Mouse (Mus musculus) lung, postnatal 0 days (tissue): ENCODE measurements around the gene Card19. TPM values are rescaled to one million over a fixed set of nuclear protein-coding genes. Genes with fewer than 3 reads are reported as not detected.
A peak's percentile ranks its signal among the peaks of the same experiment; 100 is the strongest.

Experiments
- ATAC-seq: fragments of 200-750 bp; cut with Nextera tagmentation; 2 replicates; pipeline ENCODE4 v1.8.0; 2017; ENCODE audit warnings: moderate library complexity
- DNase-seq: peaks from one replicate; pipeline ENCODE4 v3.0.0-alpha.2; 2016; ENCODE audit warnings: low spot score
- H3K27ac ChIP-seq: fragments of 300-500 bp; sonication (generic); 2 replicates; pipeline ENCODE4 v1.5.1; 2014; ENCODE audit warnings: antibody characterized with exemption, mild to moderate bottlenecking, low read length, mixed read lengths
- H3K27me3 ChIP-seq: fragments of 300-500 bp; sonication (generic); replicated peaks from 2 replicates; pipeline ENCODE4 v1.6.1; 2014; ENCODE audit warnings: low read length, mixed read lengths; ENCODE audit not compliant: insufficient read depth
- H3K36me3 ChIP-seq: fragments of 300-500 bp; sonication (generic); 2 replicates; pipeline ENCODE4 v1.6.1; 2014; ENCODE audit warnings: low read length, mixed read lengths; ENCODE audit not compliant: insufficient read depth
- H3K4me1 ChIP-seq: fragments of 300-500 bp; sonication (generic); 2 replicates; pipeline ENCODE4 v1.6.1; 2014; ENCODE audit warnings: antibody characterized with exemption, low read depth, low read length, mixed read lengths; ENCODE audit not compliant: insufficient read depth
- H3K4me2 ChIP-seq: fragments of 300-500 bp; sonication (generic); replicated peaks from 2 replicates; pipeline ENCODE4 v1.6.1; 2014; ENCODE audit warnings: low read depth, mild to moderate bottlenecking, low read length, moderate library complexity, mixed read lengths
- H3K4me3 ChIP-seq: fragments of 300-500 bp; sonication (generic); 2 replicates; pipeline ENCODE4 v1.5.1; 2014; ENCODE audit warnings: low read depth, low read length
- H3K9ac ChIP-seq: fragments of 300-500 bp; sonication (generic); replicated peaks from 2 replicates; pipeline ENCODE4 v1.6.1; 2014; ENCODE audit warnings: low read depth, mild to moderate bottlenecking
- H3K9me3 ChIP-seq: fragments of 300-500 bp; sonication (generic); 2 replicates; pipeline ENCODE4 v1.6.1; 2016; ENCODE audit warnings: low read length, mixed read lengths
- CTCF ChIP-seq: IDR thresholded peaks from 2 replicates; pipeline ENCODE4 v1.5.1; 2016; ENCODE audit warnings: antibody characterized with exemption, mild to moderate bottlenecking
- EP300 ChIP-seq: IDR thresholded peaks from 2 replicates; pipeline ENCODE4 v1.6.1; 2016; ENCODE audit warnings: antibody characterized with exemption, mild to moderate bottlenecking, control low read depth
- WGBS: fragments of 180-500 bp; shearing (Covaris S2); extraction: QIAGEN DNeasy Blood & Tissue Kit; methylation state at CpG from one replicate; pipeline ENCODE4 v1.1.7; 2014; 5-methylcytosine and 5-hydroxymethylcytosine counted together
- polyA plus RNA-seq: library from polyadenylated mRNA; unstranded; fragments of >200 nt; fragmentation: Nextera tagmentation; extraction: Ambion mirVana; gene quantifications from 2 replicates; pipeline ENCODE4 v1.2.1, GENCODE M21; 2015

Card19 gene
- polyA plus RNA-seq, 1 experiment from 2014 or later: 112 TPM

DNA sequence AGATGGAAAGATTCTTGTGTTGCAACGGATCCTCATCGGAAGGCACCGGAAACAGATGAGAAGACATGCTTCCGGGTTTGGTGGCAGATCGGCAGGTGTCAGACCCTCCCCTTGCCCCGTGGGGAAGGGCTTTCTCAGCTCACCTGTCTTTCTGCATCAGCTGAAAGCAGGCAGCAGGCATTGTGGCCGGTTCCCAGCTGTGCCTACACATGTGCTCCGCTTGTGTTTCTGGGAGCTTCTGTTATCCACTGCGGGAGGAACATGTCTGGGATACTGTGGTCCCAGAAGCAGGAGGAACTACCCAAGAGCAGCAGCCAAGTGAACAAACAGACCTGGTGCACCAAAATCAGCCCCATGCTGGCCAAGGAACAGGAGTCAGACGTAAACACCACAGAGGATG, 40.3 kb downstream of the Card19 start:
- no peak for ATAC-seq
- H3K9ac ChIP-seq: no peak overlapping the region

DNA sequence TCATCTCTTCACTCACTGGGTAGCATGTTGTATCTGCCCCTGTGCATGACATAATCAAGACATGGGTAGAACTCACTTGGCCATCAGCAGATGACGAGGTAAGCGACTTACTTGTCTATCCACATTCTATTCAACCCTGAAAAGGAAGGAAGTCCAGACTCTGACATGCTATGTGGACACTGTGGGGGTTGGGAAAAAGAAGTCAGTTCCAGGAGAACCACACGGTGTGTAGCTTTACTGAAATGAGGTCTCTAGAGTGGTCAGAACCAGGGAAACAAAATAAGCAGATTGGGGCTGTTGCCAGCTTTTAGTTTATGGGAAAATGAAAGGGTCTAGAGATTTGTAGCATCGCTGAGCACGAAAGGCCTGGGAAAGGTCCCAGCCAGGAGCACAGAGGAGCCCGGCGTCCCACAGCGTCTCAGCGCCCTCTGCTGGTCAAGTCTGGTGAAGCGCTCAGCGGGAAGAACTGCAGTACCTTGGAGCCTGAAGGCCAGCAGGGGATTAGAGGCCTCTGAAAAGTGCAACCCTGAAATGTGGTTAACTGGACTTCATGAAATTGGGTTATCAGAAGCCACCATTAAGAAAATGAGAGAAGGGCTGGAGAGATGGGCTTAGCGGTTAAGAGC, 42.8 kb downstream of the Card19 start:
- no peak for TF ChIP-seq EP300
- TF ChIP-seq CTCF: peak; percentile 95
- no peaks in the 10 kb centered on the region for H3K27me3 ChIP-seq
- no peak overlapping the region for H3K27ac ChIP-seq
- no peak overlapping the region for H3K4me2 ChIP-seq
- H3K4me3 ChIP-seq: no peak overlapping the region
- no peak overlapping the region for H3K9ac ChIP-seq
- no peaks in the 10 kb centered on the region for H3K36me3 ChIP-seq
- DNase-seq (peak; percentile 85), ATAC-seq (peak; percentile 85)
- WGBS: under 1% methylated on average over 12 of the region's 12 CpGs
- H3K9me3 ChIP-seq: no peaks in the 10 kb centered on the region
- H3K4me1 ChIP-seq: no peaks in the 10 kb centered on the region

More for the DNA sequence above, 40.3 kb downstream of the Card19 start:
- Histone ChIP-seq H3K27me3 (no peaks in the 10 kb centered on the region), H3K4me1 (no peaks in the 10 kb centered on the region), H3K9me3 (no peaks in the 10 kb centered on the region), H3K4me2 (no peak overlapping the region), H3K36me3 (no peaks in the 10 kb centered on the region), H3K27ac (no peak overlapping the region), H3K4me3 (no peak overlapping the region)
- no peak for DNase-seq
- 74% methylated on average over 10 of the region's 10 CpGs for WGBS
- no peak for TF ChIP-seq CTCF
- TF ChIP-seq EP300: no peak

DNA sequence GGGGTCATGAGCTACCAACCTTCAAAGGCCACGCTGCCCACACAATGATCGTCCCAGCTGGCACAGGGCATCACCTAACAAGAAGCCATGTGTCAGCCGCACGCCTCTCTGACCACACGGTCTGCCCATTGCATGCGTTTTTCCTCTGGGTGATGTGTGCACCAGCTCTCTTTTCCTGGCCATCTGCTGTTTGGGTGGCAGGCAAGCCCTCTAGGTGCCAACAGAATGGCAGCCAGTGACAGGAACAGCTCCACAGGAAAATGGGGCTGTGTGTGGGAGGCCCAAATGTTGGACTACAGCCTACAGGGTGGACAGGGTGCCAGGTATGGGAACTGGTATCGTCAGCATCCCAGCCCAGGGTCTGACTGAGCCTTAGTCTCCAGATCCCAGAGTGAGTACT, 43.5 kb downstream of the Card19 start:
- Histone ChIP-seq H3K9ac (no peak overlapping the region), H3K27me3 (no peaks in the 10 kb centered on the region), H3K36me3 (no peaks in the 10 kb centered on the region), H3K9me3 (no peaks in the 10 kb centered on the region), H3K4me3 (no peak overlapping the region), H3K4me2 (no peak overlapping the region), H3K27ac (no peak overlapping the region), H3K4me1 (no peaks in the 10 kb centered on the region)
- ATAC-seq (no peak), DNase-seq (no peak)
- TF ChIP-seq EP300 (no peak), CTCF (no peak)
- 93% methylated on average over 7 of the region's 7 CpGs for WGBS

DNA sequence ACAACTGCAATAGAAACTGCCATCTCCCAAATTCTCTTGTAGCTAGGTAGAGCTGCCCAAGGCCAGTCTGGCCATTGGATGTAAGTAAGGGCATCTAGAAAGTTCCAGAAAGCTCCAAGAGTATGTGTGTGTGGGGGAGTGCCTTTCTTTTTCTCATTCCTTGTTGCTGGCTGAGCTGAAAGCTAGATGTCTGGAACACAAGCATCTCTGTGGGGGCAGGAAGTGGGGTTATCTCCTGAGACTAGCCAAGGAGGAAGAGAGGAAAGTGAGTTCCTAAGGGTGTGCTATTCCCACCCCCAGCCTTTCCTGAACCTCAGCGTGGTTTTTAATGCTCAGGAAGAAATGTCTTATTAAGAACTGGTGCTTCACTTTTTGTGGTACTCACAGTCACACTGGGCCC, 44.1 kb downstream of the Card19 start:
- Histone ChIP-seq H3K4me2 (no peak overlapping the region), H3K9ac (no peak overlapping the region), H3K9me3 (no peaks in the 10 kb centered on the region), H3K36me3 (no peaks in the 10 kb centered on the region), H3K4me3 (no peak overlapping the region), H3K27me3 (no peaks in the 10 kb centered on the region), H3K4me1 (no peaks in the 10 kb centered on the region), H3K27ac (no peak overlapping the region)
- no peak for DNase-seq
- no peak for ATAC-seq
- no peak for TF ChIP-seq CTCF
- no peak for TF ChIP-seq EP300
- 48% methylated on average over 1 of the region's 1 CpGs for WGBS

DNA sequence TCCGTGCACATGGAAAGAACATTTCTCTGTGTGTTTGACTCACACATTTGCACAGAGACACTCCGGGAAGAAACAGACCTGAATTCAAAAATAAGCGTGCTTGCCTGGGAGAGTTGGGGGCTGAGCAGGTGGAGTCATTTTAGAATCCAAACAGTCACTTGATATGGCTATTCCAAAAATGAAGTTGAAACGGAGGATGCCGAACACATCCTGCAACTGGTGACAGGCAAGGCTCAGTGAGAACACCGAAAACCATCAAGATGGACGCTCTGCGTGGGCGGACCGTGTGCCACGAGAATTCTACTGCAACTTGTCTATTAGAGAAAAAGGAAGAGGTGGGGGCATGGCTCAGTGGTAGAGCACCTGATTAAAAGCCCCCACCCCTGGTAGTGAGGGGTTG, 45.2 kb downstream of the Card19 start:
- no peak for ATAC-seq
- Histone ChIP-seq H3K27ac (no peak overlapping the region), H3K4me3 (no peak overlapping the region)

GRCm38 (mm10) chr13:49169448-49170207, 46.2 kb downstream of the Card19 start:
- Histone ChIP-seq H3K9me3 (no peaks in the 10 kb centered on the region), H3K4me1 (no peaks in the 10 kb centered on the region), H3K4me3 (no peak overlapping the region), H3K36me3 (no peaks in the 10 kb centered on the region), H3K4me2 (no peak overlapping the region), H3K9ac (no peak overlapping the region), H3K27me3 (no peaks in the 10 kb centered on the region), H3K27ac (no peak overlapping the region)
- WGBS: 13% methylated on average over 17 of the region's 17 CpGs
- peak; percentile 97 for TF ChIP-seq CTCF
- no peak for TF ChIP-seq EP300
- DNase-seq (peak; percentile 86), ATAC-seq (peak; percentile 67)

More for the DNA sequence above, 45.2 kb downstream of the Card19 start:
- TF ChIP-seq CTCF: no peak
- TF ChIP-seq EP300: no peak
- Histone ChIP-seq H3K36me3 (no peaks in the 10 kb centered on the region), H3K4me1 (no peaks in the 10 kb centered on the region), H3K4me2 (no peak overlapping the region), H3K27me3 (no peaks in the 10 kb centered on the region), H3K9ac (no peak overlapping the region), H3K9me3 (no peaks in the 10 kb centered on the region)
- no peak for DNase-seq
- WGBS: 87% methylated on average over 11 of the region's 11 CpGs
